Mouse (Mus musculus): ENCODE measurements around the gene AC109138.7.

DNA sequence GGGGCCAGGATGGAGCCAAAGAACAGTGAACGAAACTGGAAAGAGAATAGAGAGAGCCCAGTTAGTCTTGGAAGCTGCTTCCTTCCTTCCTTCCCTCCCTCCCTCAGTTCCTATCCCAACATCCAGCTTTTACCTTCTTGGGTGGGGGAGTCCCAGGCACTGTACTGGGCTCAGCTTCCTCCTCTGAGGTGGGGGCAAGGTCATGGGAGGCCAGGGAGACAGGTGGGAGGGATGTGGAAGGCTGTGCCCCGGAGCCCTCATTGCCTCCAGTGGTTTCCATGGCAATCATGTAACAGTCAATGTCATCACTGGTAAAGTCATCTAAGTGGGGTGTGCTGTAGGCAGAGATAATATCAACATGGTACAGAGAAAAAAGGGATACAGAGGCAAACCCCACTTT, 18.1 kb upstream of the AC109138.7 start:
- TF ChIP-seq CTCF (IDR thresholded peaks at IDR 0.05; ENCODE audit: control insufficient read depth, insufficient read depth, insufficient read length) = no peak
- TF ChIP-seq CEBPB (IDR thresholded peaks at IDR 0.05; ENCODE audit: low read depth) = no peak
- no peak for TF ChIP-seq USF1 (IDR thresholded peaks at IDR 0.05; ENCODE audit: low read depth)
